In the genomic region with DNA sequence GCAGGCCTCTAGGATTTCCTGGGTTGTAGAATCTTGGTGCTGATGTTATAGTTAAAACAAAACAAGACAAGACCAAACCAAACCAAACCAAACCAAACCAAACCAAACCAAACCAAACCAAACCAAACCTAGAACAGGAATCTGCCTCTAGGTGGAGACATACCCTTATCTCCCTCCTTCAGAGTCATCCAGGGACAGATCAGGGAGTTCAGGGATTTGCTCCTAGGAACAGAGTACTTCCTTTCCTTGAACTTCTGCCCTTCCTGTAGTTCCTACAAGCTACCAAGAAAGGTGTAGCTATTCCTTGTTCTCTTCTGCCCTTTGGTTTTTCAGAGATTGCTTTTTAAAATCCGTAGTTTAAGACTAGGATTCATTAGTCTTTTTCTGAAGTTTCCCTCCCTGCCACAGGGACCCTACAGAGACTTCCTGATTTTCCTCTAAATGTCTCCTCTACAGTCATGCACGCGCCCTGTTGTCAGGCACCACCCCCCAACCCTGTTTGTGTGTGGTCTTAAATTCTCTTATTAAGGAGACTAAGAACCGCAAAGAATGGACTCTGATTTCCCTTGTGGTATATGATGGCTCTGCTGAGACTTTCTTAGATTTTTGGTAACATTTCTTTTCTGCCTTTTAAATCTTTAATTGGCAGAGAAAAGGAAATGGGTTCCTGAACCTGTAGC, we compare ENCODE assay signal across 9 mouse cellular contexts.
DNase-seq lines count a peak whose midpoint lies in the region; ATAC-seq and TF ChIP-seq lines count a peak whose summit lies in the region.
"Had no signal": no experiment of that assay in that cellular context is flagged by ENCODE, and none has a peak within 500 bp of the region (broad histone marks: within the 10 kb centered on the region; RNA-seq: fewer than 3 reads in every experiment).

No protein-coding gene starts in this region.

- TF ChIP-seq CTCF in intestine, postnatal 0 days (IDR thresholded peaks at IDR 0.05; ENCODE audit: low read depth), result peak; percentile 81
- peak; percentile 53; the same call in 1 of the 2 replicates for TF ChIP-seq CTCF in brain, embryonic 14.5 days (IDR thresholded peaks at IDR 0.05; ENCODE audit: borderline replicate concordance, extremely low read depth, insufficient read depth, insufficient read length)
- peak; percentile 71 for TF ChIP-seq CTCF in stomach, postnatal 0 days (IDR thresholded peaks at IDR 0.05; ENCODE audit: low read depth)
- TF ChIP-seq CTCF in thymus, adult 2 months (IDR thresholded peaks at IDR 0.05; ENCODE audit: borderline replicate concordance, control insufficient read depth, extremely low read depth, insufficient read depth, low read length, poor library complexity), result no peak

- H3K27ac ChIP-seq in intestine, postnatal 0 days (ENCODE audit: low read depth, low read length), result no peak overlapping the region
- H3K27ac ChIP-seq in intestine, embryonic 15.5 days, result no peak overlapping the region
- no peak overlapping the region for H3K27ac ChIP-seq in midbrain, embryonic 14.5 days (replicated peaks; ENCODE audit: low read depth, low read length)
- no peak overlapping the region for H3K27ac ChIP-seq in midbrain, embryonic 10.5 days (replicated peaks)
- no peak overlapping the region for H3K27ac ChIP-seq in stomach, postnatal 0 days (replicated peaks)
- no peak overlapping the region for H3K27ac ChIP-seq in thymus, adult 2 months (ENCODE audit: control insufficient read depth, insufficient read depth, low read length)

- no peaks in the 10 kb centered on the region for H3K4me1 ChIP-seq in intestine, postnatal 0 days (replicated peaks; ENCODE audit: control insufficient read depth, insufficient read depth, low read length)
- no peaks in the 10 kb centered on the region for H3K4me1 ChIP-seq in intestine, embryonic 15.5 days (replicated peaks)
- H3K4me1 ChIP-seq in midbrain, embryonic 14.5 days (ENCODE audit: control insufficient read depth, insufficient read depth, low read length), result no peaks in the 10 kb centered on the region
- H3K4me1 ChIP-seq in midbrain, embryonic 10.5 days, result no peaks in the 10 kb centered on the region
- no peaks in the 10 kb centered on the region for H3K4me1 ChIP-seq in stomach, postnatal 0 days (replicated peaks; ENCODE audit: control insufficient read depth, insufficient read depth)
- H3K4me1 ChIP-seq in thymus, adult 2 months (replicated peaks; ENCODE audit: control insufficient read depth, insufficient read depth, low read length), result no peaks in the 10 kb centered on the region

- peak; percentile 56 for DNase-seq in midbrain, embryonic 14.5 days
- no peak for DNase-seq in midbrain, embryonic 10.5 days (ENCODE audit: low spot score)
- peak; percentile 55 for DNase-seq in brain, embryonic 14.5 days (ENCODE audit: low read depth)
- no peak for DNase-seq in stomach, postnatal 0 days (ENCODE audit: low spot score)
- DNase-seq in thymus, adult 2 months, result no peak
- DNase-seq: adrenal gland, adult 8-10 months; thymus, postnatal 14 days had no signal

- TF ChIP-seq POLR2A in brain, embryonic 14.5 days (IDR thresholded peaks at IDR 0.05; ENCODE audit: borderline replicate concordance, extremely low read depth, insufficient read depth, insufficient read length, poor library complexity, severe bottlenecking), result no peak
- TF ChIP-seq POLR2A in thymus, adult 2 months (IDR thresholded peaks at IDR 0.05; ENCODE audit: control insufficient read depth, extremely low read depth, insufficient read depth, low read length, poor library complexity), result no peak

- WGBS in intestine, postnatal 0 days, result 42% methylated on average over 4 of the region's 4 CpGs
- WGBS in intestine, embryonic 15.5 days, result 39% methylated on average over 4 of the region's 4 CpGs
- 33% methylated on average over 4 of the region's 4 CpGs for WGBS in midbrain, embryonic 14.5 days
- 31% methylated on average over 4 of the region's 4 CpGs for WGBS in midbrain, embryonic 10.5 days
- 30% methylated on average over 4 of the region's 4 CpGs for WGBS in stomach, postnatal 0 days
- WGBS in thymus, adult 2 months, result 31% methylated on average over 4 of the region's 4 CpGs

- no peaks in the 10 kb centered on the region for H3K36me3 ChIP-seq in intestine, postnatal 0 days (ENCODE audit: control insufficient read depth, insufficient read depth)
- H3K36me3 ChIP-seq in intestine, embryonic 15.5 days, result no peaks in the 10 kb centered on the region
- H3K36me3 ChIP-seq in midbrain, embryonic 14.5 days (ENCODE audit: control insufficient read depth, insufficient read depth, low read length), result no peaks in the 10 kb centered on the region
- no peaks in the 10 kb centered on the region for H3K36me3 ChIP-seq in midbrain, embryonic 10.5 days
- no peaks in the 10 kb centered on the region for H3K36me3 ChIP-seq in stomach, postnatal 0 days (ENCODE audit: control insufficient read depth, insufficient read depth, low read length)
- no peaks in the 10 kb centered on the region for H3K36me3 ChIP-seq in thymus, adult 2 months (ENCODE audit: control insufficient read depth, insufficient read depth, low read length)

- ATAC-seq in intestine, postnatal 0 days, result no peak
- ATAC-seq in intestine, embryonic 15.5 days, result no peak
- no peak; the same call in 1 of the 2 replicates for ATAC-seq in midbrain, embryonic 14.5 days (ENCODE audit: low FRiP score, low TSS enrichment)
- ATAC-seq in stomach, postnatal 0 days (ENCODE audit: low FRiP score, low TSS enrichment), result no peak

- TF ChIP-seq EP300 in stomach, postnatal 0 days (optimal IDR thresholded peaks at IDR 0.05), result no peak

- no peak overlapping the region for H3K9ac ChIP-seq in intestine, postnatal 0 days (ENCODE audit: low read depth, low read length)
- H3K9ac ChIP-seq in intestine, embryonic 15.5 days, result no peak overlapping the region
- no peak overlapping the region for H3K9ac ChIP-seq in midbrain, embryonic 14.5 days (replicated peaks; ENCODE audit: low read length)
- no peak overlapping the region for H3K9ac ChIP-seq in stomach, postnatal 0 days (ENCODE audit: low read length)

- no peaks in the 10 kb centered on the region for H3K27me3 ChIP-seq in intestine, postnatal 0 days (replicated peaks; ENCODE audit: control insufficient read depth, insufficient read depth, low read length)
- H3K27me3 ChIP-seq in intestine, embryonic 15.5 days (replicated peaks), result no peaks in the 10 kb centered on the region
- H3K27me3 ChIP-seq in midbrain, embryonic 14.5 days (ENCODE audit: control insufficient read depth, insufficient read depth, low read length), result no peaks in the 10 kb centered on the region
- H3K27me3 ChIP-seq in midbrain, embryonic 10.5 days (ENCODE audit: low read depth, poor library complexity, severe bottlenecking), result no peaks in the 10 kb centered on the region
- H3K27me3 ChIP-seq in stomach, postnatal 0 days (ENCODE audit: control insufficient read depth, insufficient read depth, low read length), result no peaks in the 10 kb centered on the region
- no peaks in the 10 kb centered on the region for H3K27me3 ChIP-seq in thymus, adult 2 months (ENCODE audit: control insufficient read depth, insufficient read depth, low read length)

- H3K4me3 ChIP-seq in intestine, postnatal 0 days (ENCODE audit: low read depth, low read length), result no peak overlapping the region
- no peak overlapping the region for H3K4me3 ChIP-seq in intestine, embryonic 15.5 days (replicated peaks)
- no peak overlapping the region for H3K4me3 ChIP-seq in midbrain, embryonic 14.5 days (replicated peaks; ENCODE audit: low read depth, low read length)
- H3K4me3 ChIP-seq in midbrain, embryonic 10.5 days, result no peak overlapping the region
- no peak overlapping the region for H3K4me3 ChIP-seq in stomach, postnatal 0 days (ENCODE audit: low read depth, low read length)
- no peak overlapping the region for H3K4me3 ChIP-seq in thymus, adult 2 months (ENCODE audit: control insufficient read depth, insufficient read depth, low read length)

- H3K9me3 ChIP-seq in intestine, postnatal 0 days (ENCODE audit: control insufficient read depth), result no peaks in the 10 kb centered on the region
- H3K9me3 ChIP-seq in intestine, embryonic 15.5 days, result no peaks in the 10 kb centered on the region
- no peaks in the 10 kb centered on the region for H3K9me3 ChIP-seq in midbrain, embryonic 14.5 days (ENCODE audit: control insufficient read depth, low read length)
- H3K9me3 ChIP-seq in midbrain, embryonic 10.5 days (replicated peaks), result no peaks in the 10 kb centered on the region
- H3K9me3 ChIP-seq in stomach, postnatal 0 days (ENCODE audit: control insufficient read depth, low read length), result no peaks in the 10 kb centered on the region

- no peak overlapping the region for H3K4me2 ChIP-seq in intestine, postnatal 0 days (replicated peaks; ENCODE audit: low read depth)
- no peak overlapping the region for H3K4me2 ChIP-seq in intestine, embryonic 15.5 days (replicated peaks)
- no peak overlapping the region for H3K4me2 ChIP-seq in midbrain, embryonic 14.5 days (ENCODE audit: low read length)
- H3K4me2 ChIP-seq in stomach, postnatal 0 days (replicated peaks; ENCODE audit: low read depth), result no peak overlapping the region

Comparison
In these comparisons a context has a peak if more than half of its experiments do, and no peak if none do; other contexts are left out.
1. DNase-seq: peak in midbrain, embryonic 14.5 days (single experiment) and brain, embryonic 14.5 days (single experiment); none in midbrain, embryonic 10.5 days (single experiment), stomach, postnatal 0 days (single experiment) and thymus, adult 2 months (single experiment).